Mouse (Mus musculus) CH12.LX (cell line): ENCODE measurements around the gene A930004D18Rik. TPM values are rescaled to one million over a fixed set of nuclear protein-coding genes. Genes with fewer than 3 reads are reported as not detected.

Source experiments
- DNase-seq: peaks from one replicate; pipeline ENCODE4 v3.0.0-alpha.2; 2013; ENCODE audit errors: extremely low read depth
- H3K27ac ChIP-seq: 2 replicates; pipeline ENCODE4 v1.5.1; 2012; ENCODE audit warnings: low read depth, mild to moderate bottlenecking, control low read depth, moderate library complexity; ENCODE audit not compliant: insufficient read depth
- H3K27me3 ChIP-seq: replicated peaks from 2 replicates; pipeline ENCODE3; 2012; ENCODE audit warnings: inconsistent platforms
- H3K36me3 ChIP-seq, 2 experiments: replicated peaks in 1 of 2; 2 replicates each; pipeline versions ENCODE3 to v1.6.1; 2012; ENCODE audit warnings: inconsistent platforms in 1 of 2, low read length in 1 of 2, mild to moderate bottlenecking in 1 of 2, mixed read lengths in 1 of 2, moderate library complexity in 1 of 2; ENCODE audit not compliant: control insufficient read depth in 1 of 2, insufficient read depth in 1 of 2
- H3K4me1 ChIP-seq, 2 experiments: 2 replicates each; pipeline ENCODE4 v1.6.1; 2012; ENCODE audit warnings: inconsistent platforms in 1 of 2, moderate library complexity in 1 of 2; ENCODE audit not compliant: insufficient read depth in 2 of 2, control insufficient read depth in 1 of 2
- H3K4me2 ChIP-seq: 2 replicates; pipeline ENCODE4 v1.6.1; 2012; ENCODE audit warnings: low read depth, mild to moderate bottlenecking, control low read depth; ENCODE audit not compliant: poor library complexity, insufficient read depth, severe bottlenecking
- H3K4me3 ChIP-seq, 3 experiments: fragments of 150-350 bp in 1 of 3; sonication (generic) in 1 of 3; replicated peaks in 1 of 3; 2 replicates each; pipeline versions ENCODE3 to v1.5.1; 2011 to 2012; ENCODE audit warnings: low read depth in 2 of 3, low read length in 2 of 3, mild to moderate bottlenecking in 2 of 3, moderate library complexity in 2 of 3, control low read depth in 1 of 3, improper control_type of control experiment in 1 of 3, inconsistent platforms in 1 of 3, mixed read lengths in 1 of 3; ENCODE audit not compliant: poor library complexity in 1 of 3
- H3K79me2 ChIP-seq: replicated peaks from 2 replicates; pipeline ENCODE4 v1.6.1; 2012; ENCODE audit warnings: mild to moderate bottlenecking, moderate library complexity; ENCODE audit not compliant: control insufficient read depth, poor library complexity, insufficient read depth, severe bottlenecking; ENCODE audit errors: extremely low read depth
- H3K9ac ChIP-seq: 2 replicates; pipeline ENCODE4 v1.6.1; 2012; ENCODE audit warnings: low read depth, mild to moderate bottlenecking, control low read depth, moderate library complexity; ENCODE audit not compliant: insufficient read depth
- H3K9me3 ChIP-seq: replicated peaks from 2 replicates; pipeline ENCODE3; 2012; ENCODE audit warnings: low read length, inconsistent platforms, mixed read lengths
- BHLHE40 ChIP-seq: IDR thresholded peaks from 2 replicates; pipeline ENCODE4 v1.6.1; 2011; ENCODE audit warnings: mild to moderate bottlenecking, low read depth, low read length, improper control_type of control experiment
- CHD1 ChIP-seq: IDR thresholded peaks from 2 replicates; pipeline ENCODE4 v1.6.1; 2012; ENCODE audit warnings: low read depth, low read length, improper control_type of control experiment, inconsistent platforms
- CTCF ChIP-seq, 2 experiments: IDR thresholded peaks in 1 of 2; conservative IDR thresholded peaks in 1 of 2; 2 replicates each; pipeline ENCODE4 v1.5.1; 2011 to 2012; ENCODE audit warnings: low read depth in 2 of 2, low read length in 2 of 2, improper control_type of control experiment in 1 of 2, inconsistent platforms in 1 of 2, mild to moderate bottlenecking in 1 of 2, moderate library complexity in 1 of 2
- HCFC1 ChIP-seq: IDR thresholded peaks from 2 replicates; pipeline ENCODE4 v1.6.1; 2012; ENCODE audit warnings: low read depth, mild to moderate bottlenecking, inconsistent platforms, low read length, improper control_type of control experiment
- IRF4 ChIP-seq: IDR thresholded peaks from 2 replicates; pipeline ENCODE4 v1.6.1; 2014; ENCODE audit warnings: low read depth, mild to moderate bottlenecking, inconsistent platforms, low read length, improper control_type of control experiment
- JUND ChIP-seq: conservative IDR thresholded peaks from 2 replicates; pipeline ENCODE4 v1.6.1; 2011; ENCODE audit warnings: low read depth, low read length, improper control_type of control experiment
- KAT2A ChIP-seq: IDR thresholded peaks from 2 replicates; pipeline ENCODE4 v1.6.1; 2012; ENCODE audit warnings: low read length, improper control_type of control experiment, inconsistent platforms; ENCODE audit not compliant: insufficient replicate concordance
- NRF1 ChIP-seq: IDR thresholded peaks from 2 replicates; pipeline ENCODE4 v1.6.1; 2014; ENCODE audit warnings: low read depth, mild to moderate bottlenecking, inconsistent platforms, low read length, improper control_type of control experiment, moderate library complexity
- POLR2A ChIP-seq: IDR thresholded peaks from 2 replicates; pipeline ENCODE4 v1.6.1; 2011; ENCODE audit warnings: low read depth, mild to moderate bottlenecking, improper control_type of control experiment, low read length
- RAD21 ChIP-seq: IDR thresholded peaks from 2 replicates; pipeline ENCODE4 v1.6.1; 2011; ENCODE audit warnings: low read depth, mild to moderate bottlenecking, low read length, improper control_type of control experiment, moderate library complexity
- SIN3A ChIP-seq: IDR thresholded peaks from 2 replicates; pipeline ENCODE4 v1.6.1; 2012; ENCODE audit warnings: low read length, improper control_type of control experiment, inconsistent platforms
- SMC3 ChIP-seq: IDR thresholded peaks from 2 replicates; pipeline ENCODE4 v1.6.1; 2011; ENCODE audit warnings: low read depth, low read length, improper control_type of control experiment
- UBTF ChIP-seq: IDR thresholded peaks from 2 replicates; pipeline ENCODE4 v1.6.1; 2012; ENCODE audit warnings: low read depth, mild to moderate bottlenecking, inconsistent platforms, low read length, improper control_type of control experiment, moderate library complexity
- USF1 ChIP-seq: IDR thresholded peaks from 2 replicates; pipeline ENCODE4 v1.6.1; 2014; ENCODE audit warnings: low read depth, mild to moderate bottlenecking, inconsistent platforms, low read length, improper control_type of control experiment
- USF2 ChIP-seq: conservative IDR thresholded peaks from 2 replicates; pipeline ENCODE4 v1.6.1; 2011; ENCODE audit warnings: low read depth, low read length, improper control_type of control experiment
- ZMIZ1 ChIP-seq: IDR thresholded peaks from 2 replicates; pipeline ENCODE4 v1.6.1; 2012; ENCODE audit warnings: low read depth, mild to moderate bottlenecking, inconsistent platforms, low read length, improper control_type of control experiment
- ZNF384 ChIP-seq: IDR thresholded peaks from 2 replicates; pipeline ENCODE4 v1.6.1; 2012; ENCODE audit warnings: low read depth, low read length, improper control_type of control experiment, inconsistent platforms
- dilution Hi-C: fragments of 300-500 bp; cut with MboI; formaldehyde crosslinking; loops from 2 replicates; pipeline ENCODE4 v1.14.3; 2020; ENCODE audit warnings: low sequenced_read_pairs; ENCODE audit not compliant: extremely low pct_unique_long_range_greater_than_20kb, extremely low pct_ligation_motif_present
- in situ Hi-C: fragments of 300-500 bp; cut with MboI; formaldehyde crosslinking; loops from 3 replicates; pipeline ENCODE4 v1.14.3; 2019; ENCODE audit warnings: low sequenced_read_pairs, low pct_ligation_motif_present, low pct_unique_long_range_greater_than_20kb, mixed read lengths
- polyA plus RNA-seq: library from polyadenylated mRNA; unstranded; fragments of >175 nt; gene quantifications from 2 replicates; pipeline ENCODE4 v1.2.1, GENCODE M21; 2012; ENCODE audit warnings: low read depth; ENCODE audit not compliant: insufficient read length
- total RNA-seq, 2 experiments: library from RNA; depleted of rRNA; stranded (reverse); fragments of 300-350 nt in 1 of 2; fragments of >200 nt in 1 of 2; gene quantifications; 2 replicates each; pipeline ENCODE4 v1.2.3; 2012 to 2014

The A930004D18Rik gene
- total and polyA plus RNA-seq, 3 experiments, result 0.15 to 1.7 (median 0.72) TPM

DNA sequence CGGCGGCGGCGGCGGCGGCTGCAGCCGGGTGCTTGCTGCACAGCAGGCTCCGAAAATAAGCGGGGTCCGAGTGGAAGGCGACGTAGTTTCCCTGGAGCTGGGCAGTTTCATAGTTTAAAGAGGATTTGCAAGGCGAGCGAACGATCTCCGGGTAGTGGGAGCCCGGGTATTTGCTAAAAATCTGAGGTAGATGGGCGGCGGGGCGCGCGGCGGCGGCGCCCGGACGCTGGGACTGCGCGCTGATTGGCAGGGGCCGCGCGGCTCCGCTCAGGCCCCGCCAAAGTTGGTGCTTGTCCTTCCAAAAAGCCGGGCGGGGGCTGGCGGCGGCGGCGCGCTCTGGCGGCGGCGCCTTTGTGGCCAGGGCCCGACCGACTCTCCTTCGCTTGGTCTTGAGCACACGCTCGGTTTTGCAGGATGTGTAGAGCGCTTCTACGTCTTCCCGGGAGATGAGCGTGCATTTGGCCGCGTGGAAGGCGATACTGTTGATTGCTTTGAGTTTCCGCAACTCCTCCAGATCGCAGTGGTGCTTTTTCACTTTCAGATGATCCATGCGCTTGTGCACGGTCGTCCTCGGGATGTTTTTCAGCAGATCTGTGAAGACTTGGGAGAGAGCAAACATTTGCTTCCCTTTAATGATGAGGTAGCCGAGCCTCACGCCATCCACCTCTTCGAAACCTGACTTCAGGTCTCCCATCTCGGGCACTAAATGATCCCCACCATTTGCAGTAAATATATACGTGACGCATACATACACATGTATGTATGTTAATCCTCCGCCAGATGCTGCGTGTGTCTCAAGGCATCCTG is 10.3 kb upstream of the A930004D18Rik start (continued):
- TF ChIP-seq CHD1, result no peak
- no peak for TF ChIP-seq BHLHE40
- no peak for TF ChIP-seq ZNF384
- peak; percentile 41; the same call in 1 of the 2 replicates for TF ChIP-seq POLR2A
- no peak for TF ChIP-seq JUND
- TF ChIP-seq HCFC1, result no peak
- TF ChIP-seq ZMIZ1, result peak; percentile 34; the same call in 1 of the 2 replicates
- TF ChIP-seq USF1, result no peak
- no peak for TF ChIP-seq USF2
- TF ChIP-seq KAT2A, result no peak
- TF ChIP-seq CTCF (conservative IDR thresholded peaks at IDR 0.05 in 1 of 2, IDR thresholded peaks at IDR 0.05 in 1 of 2; ENCODE audit: low read depth in 2 of 2, low read length in 2 of 2), result no peak
- no peak for TF ChIP-seq RAD21
- no peak for TF ChIP-seq IRF4

DNA sequence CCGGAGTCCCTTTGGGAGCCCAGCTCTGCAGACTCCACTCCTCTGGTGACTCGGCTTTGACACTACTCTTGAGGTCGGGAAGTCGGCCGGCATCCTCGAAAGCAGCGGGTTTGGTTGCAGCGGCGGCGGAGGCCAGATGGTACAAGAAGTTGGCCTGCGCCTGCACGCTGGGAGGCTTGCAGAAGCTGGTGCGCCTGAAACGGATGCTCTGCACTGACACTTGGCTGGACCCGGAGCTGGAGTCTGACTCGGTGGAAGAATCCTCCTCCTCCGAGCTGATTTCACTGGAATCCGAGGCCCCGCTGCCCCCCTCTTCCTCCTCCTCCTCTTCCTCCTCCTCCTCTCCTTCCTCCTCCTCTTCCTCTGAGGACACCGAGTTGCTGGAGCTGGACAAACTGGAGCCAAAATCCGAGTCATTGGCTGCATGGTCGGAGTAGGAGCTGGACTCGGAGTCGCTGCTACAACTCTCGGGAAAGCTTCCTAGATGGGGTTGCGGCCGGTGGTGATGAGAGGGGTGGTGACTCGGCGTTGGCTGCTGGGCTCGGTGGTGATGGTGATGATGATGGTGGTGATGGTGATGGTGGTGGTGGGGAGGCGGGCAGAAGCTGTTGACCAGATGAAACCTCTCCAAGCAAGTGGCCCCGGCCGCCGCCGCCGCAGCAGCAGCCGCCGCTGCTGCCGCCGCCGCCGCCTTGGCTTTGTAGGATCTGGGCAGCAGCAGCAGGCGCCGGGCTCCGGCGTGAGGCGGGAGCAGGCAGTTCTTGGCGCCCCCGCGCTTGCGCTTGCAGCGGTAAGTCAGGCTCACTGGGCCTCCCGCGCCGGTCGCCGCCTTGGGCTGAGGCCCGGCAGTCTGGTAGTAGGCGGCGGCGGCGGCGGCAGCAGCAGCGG is 9.5 kb upstream of the A930004D18Rik start:
- H3K4me1 ChIP-seq, result peaks cover 4 to 39% of the 10 kb centered on the region in 2 experiments; a peak in 3 of 4 replicates
- H3K9ac ChIP-seq, result peak overlapping the region; percentile 49
- peak overlapping the region; percentile 75 for H3K4me2 ChIP-seq
- peak; percentile 20 for TF ChIP-seq SIN3A
- TF ChIP-seq SMC3, result no peak
- TF ChIP-seq NRF1, result peak; percentile 67
- 0 out of 2 replicates have a peak, but pooled peaks have one; percentile 51 for TF ChIP-seq UBTF
- peak; percentile 21 for DNase-seq
- H3K4me3 ChIP-seq, result peak overlapping the region; percentile 53 to 66 (median 65)
- dilution Hi-C loops, result no loop called here
- H3K79me2 ChIP-seq, result peaks cover 2% of the 10 kb centered on the region; the same call in 1 of the 2 replicates
- H3K9me3 ChIP-seq, result no peaks in the 10 kb centered on the region
- H3K27me3 ChIP-seq, result peaks cover 19% of the 10 kb centered on the region
- in situ Hi-C loops, result loop anchor here (25.0 kb wide), 2 partner anchors 315 to 640 kb away; partner anchors contain the start of genes Bmi1 and Spag6
- H3K27ac ChIP-seq, result peak overlapping the region; percentile 77
- H3K36me3 ChIP-seq, result no peaks in the 10 kb centered on the region
